Mouse (Mus musculus): ENCODE data around the gene Nog.

GRCm38 (mm10) chr11:89337910-89338309, 35.8 kb upstream of the Nog start:
- TF ChIP-seq CTCF (IDR thresholded peaks at IDR 0.05; ENCODE audit: low read depth, low read length) = no peak
- no peak for TF ChIP-seq POLR2A (IDR thresholded peaks at IDR 0.05; ENCODE audit: insufficient read depth, low read length)
